Mouse (Mus musculus): Measurements from ENCODE around the gene Adtrp.

- no peak for TF ChIP-seq CTCF (IDR thresholded peaks at IDR 0.05; ENCODE audit: borderline replicate concordance, insufficient read depth, low read depth, low read length)
- no peak for TF ChIP-seq POLR2A (IDR thresholded peaks at IDR 0.05; ENCODE audit: borderline replicate concordance, insufficient read depth, low read length)
Measured at GRCm38 (mm10) chr13:41816643-41817042, 30.8 kb downstream of the Adtrp start.

All from cerebellum, adult 2 months (tissue).